Mouse (Mus musculus) common myeloid progenitor, adult 5-6 weeks (primary cell): Measurements from ENCODE around the gene Tvp23b. TPM values are rescaled to one million over a fixed set of nuclear protein-coding genes. Genes with fewer than 3 reads are reported as not detected.

Source experiments
- ATAC-seq: replicated peaks from 2 replicates; pipeline ENCODE4 v1.8.0; 2016; ENCODE audit warnings: low read depth, mild to moderate bottlenecking, moderate TSS enrichment, inconsistent platforms; ENCODE audit not compliant: poor library complexity, severe bottlenecking
- total RNA-seq: library from RNA; stranded (forward); fragments of 200-1000, 187-1606 nt; gene quantifications from 2 replicates; pipeline ENCODE4 v1.2.3, GENCODE M21; 2017

Tvp23b gene
- total RNA-seq, 1 experiment from 2014 or later, result 37.7 TPM

GRCm38 (mm10) chr11:62890796-62891195, 11.5 kb downstream of the Tvp23b start:
- ATAC-seq, result no peak

GRCm38 (mm10) chr11:62891763-62892162, 12.5 kb downstream of the Tvp23b start:
- ATAC-seq, result no peak

GRCm38 (mm10) chr11:62901699-62902323, 22.6 kb downstream of the Tvp23b start:
- ATAC-seq, result peak; percentile 94

GRCm38 (mm10) chr11:62903871-62904495, 24.7 kb downstream of the Tvp23b start:
- ATAC-seq, result peak; percentile 50; the same call in 1 of the 2 replicates

GRCm38 (mm10) chr11:62909720-62910306, 30.6 kb downstream of the Tvp23b start:
- peak; percentile 73 for ATAC-seq

GRCm38 (mm10) chr11:62911362-62911761, 32.1 kb downstream of the Tvp23b start:
- ATAC-seq, result no peak

GRCm38 (mm10) chr11:62913141-62913540, 33.9 kb downstream of the Tvp23b start:
- no peak for ATAC-seq

- no peak; the same call in 1 of the 2 replicates for ATAC-seq
Measured at GRCm38 (mm10) chr11:62914532-62914931, 35.3 kb downstream of the Tvp23b start.

- ATAC-seq, result no peak
Measured at GRCm38 (mm10) chr11:62915486-62915885, 36.2 kb downstream of the Tvp23b start.

GRCm38 (mm10) chr11:62916765-62917164, 37.5 kb downstream of the Tvp23b start:
- no peak for ATAC-seq

- no peak for ATAC-seq
Measured at GRCm38 (mm10) chr11:62919946-62920742, 40.9 kb downstream of the Tvp23b start.

- no peak for ATAC-seq
Measured at GRCm38 (mm10) chr11:62920743-62921050, 41.4 kb downstream of the Tvp23b start.

GRCm38 (mm10) chr11:62921052-62921977, 42.1 kb downstream of the Tvp23b start:
- peak; percentile 73 for ATAC-seq

GRCm38 (mm10) chr11:62924091-62924761, 45.0 kb downstream of the Tvp23b start:
- no peak for ATAC-seq

- ATAC-seq, result peak; percentile 93
Measured at GRCm38 (mm10) chr11:62929799-62930198, 50.5 kb downstream of the Tvp23b start.

GRCm38 (mm10) chr11:62930574-62930973, 51.3 kb downstream of the Tvp23b start:
- ATAC-seq, result no peak

GRCm38 (mm10) chr11:62931141-62931540, 51.9 kb downstream of the Tvp23b start:
- ATAC-seq, result no peak

GRCm38 (mm10) chr11:62933099-62933498, 53.8 kb downstream of the Tvp23b start:
- ATAC-seq, result no peak

GRCm38 (mm10) chr11:62934795-62935514, 55.7 kb downstream of the Tvp23b start:
- no peak for ATAC-seq
